Mouse (Mus musculus) midbrain, embryonic 16.5 days (tissue): Measurements from ENCODE around the gene Gm13277. TPM values are rescaled to one million over a fixed set of nuclear protein-coding genes. Genes with fewer than 3 reads are reported as not detected.
A peak's percentile ranks its signal among the peaks of the same experiment; 100 is the strongest.
"Not testable (repeated sequence)": the region's sequence is repeated elsewhere in the genome, so short reads cannot be mapped to it uniquely, and the experiment has no call there.

Experiments
- ATAC-seq: fragments of 200-750 bp; cut with Nextera tagmentation; 2 replicates; pipeline ENCODE4 v1.8.0; 2017; ENCODE audit warnings: moderate TSS enrichment
- H3K27ac ChIP-seq: fragments of 300-500 bp; sonication (generic); 2 replicates; pipeline ENCODE4 v1.5.1; 2014; ENCODE audit warnings: mild to moderate bottlenecking, low read length, mixed read lengths
- H3K27me3 ChIP-seq: fragments of 300-500 bp; sonication (generic); 2 replicates; pipeline ENCODE4 v1.6.1; 2014; ENCODE audit warnings: low read depth, low read length, mixed read lengths; ENCODE audit not compliant: control insufficient read depth, insufficient read depth
- H3K36me3 ChIP-seq: fragments of 300-500 bp; sonication (generic); 2 replicates; pipeline ENCODE4 v1.6.1; 2014; ENCODE audit warnings: mild to moderate bottlenecking, low read length, moderate library complexity, mixed read lengths; ENCODE audit not compliant: control insufficient read depth, insufficient read depth
- H3K4me1 ChIP-seq: fragments of 300-500 bp; sonication (generic); 2 replicates; pipeline ENCODE4 v1.6.1; 2014; ENCODE audit warnings: mild to moderate bottlenecking, low read length, mixed read lengths; ENCODE audit not compliant: control insufficient read depth, insufficient read depth
- H3K4me2 ChIP-seq: fragments of 300-500 bp; sonication (generic); 2 replicates; pipeline ENCODE4 v1.6.1; 2014; ENCODE audit warnings: mild to moderate bottlenecking, low read length, mixed read lengths
- H3K4me3 ChIP-seq: fragments of 300-500 bp; sonication (generic); 2 replicates; pipeline ENCODE4 v1.5.1; 2014; ENCODE audit warnings: low read depth, mild to moderate bottlenecking, low read length, moderate library complexity, mixed read lengths
- H3K9ac ChIP-seq: fragments of 300-500 bp; sonication (generic); 2 replicates; pipeline ENCODE4 v1.6.1; 2014; ENCODE audit warnings: low read depth, low read length, mixed read lengths
- H3K9me3 ChIP-seq: fragments of 300-500 bp; sonication (generic); replicated peaks from 2 replicates; pipeline ENCODE4 v1.6.1; 2014; ENCODE audit warnings: mild to moderate bottlenecking, low read length, mixed read lengths; ENCODE audit not compliant: control insufficient read depth, poor library complexity, severe bottlenecking
- WGBS: fragments of 180-500 bp; shearing (Covaris S2); extraction: QIAGEN DNeasy Blood & Tissue Kit; methylation state at CpG from one replicate; pipeline ENCODE4 v1.1.7; 2014; 5-methylcytosine and 5-hydroxymethylcytosine counted together
- polyA plus RNA-seq: library from polyadenylated mRNA; unstranded; fragments of >200 nt; fragmentation: Nextera tagmentation; extraction: Ambion mirVana; gene quantifications from 2 replicates; pipeline ENCODE4 v1.2.1, GENCODE M21; 2015

The Gm13277 gene
- polyA plus RNA-seq = not detected in 2 replicates

GRCm38 (mm10) chr4:88788402-88788801, at the start of gene Gm13277:
Gene Gm13277 (plus strand): TSS chr4:88788632.
- not testable (repeated sequence) for H3K4me1 ChIP-seq, H3K9me3 ChIP-seq, H3K9ac ChIP-seq, H3K27me3 ChIP-seq, H3K27ac ChIP-seq, ATAC-seq, H3K36me3 ChIP-seq, H3K4me2 ChIP-seq, H3K4me3 ChIP-seq
- no CpG with 5 or more reads among the region's 28 CpGs for WGBS

GRCm38 (mm10) chr4:88739036-88739435, 49.4 kb upstream of the Gm13277 start:
- Histone ChIP-seq H3K27me3 (no peaks in the 10 kb centered on the region), H3K4me2 (no peak overlapping the region), H3K9ac (no peak overlapping the region), H3K27ac (no peak overlapping the region), H3K4me1 (no peaks in the 10 kb centered on the region), H3K36me3 (no peaks in the 10 kb centered on the region), H3K4me3 (no peak overlapping the region), H3K9me3 (no peaks in the 10 kb centered on the region)
- no peak for ATAC-seq
- 91% methylated on average over 6 of the region's 6 CpGs for WGBS

- ATAC-seq = no peak
- no peak overlapping the region for H3K4me2 ChIP-seq
- 94% methylated on average over 4 of the region's 4 CpGs for WGBS
- H3K9ac ChIP-seq = no peak overlapping the region
- H3K4me3 ChIP-seq = no peak overlapping the region
- H3K36me3 ChIP-seq = no peaks in the 10 kb centered on the region
- no peaks in the 10 kb centered on the region for H3K9me3 ChIP-seq
- H3K27me3 ChIP-seq = no peaks in the 10 kb centered on the region
- H3K27ac ChIP-seq = no peak overlapping the region
- no peaks in the 10 kb centered on the region for H3K4me1 ChIP-seq
Observed at GRCm38 (mm10) chr4:88741426-88741825, 47.0 kb upstream of the Gm13277 start.

- Histone ChIP-seq H3K4me1 (no peaks in the 10 kb centered on the region), H3K36me3 (no peaks in the 10 kb centered on the region), H3K4me3 (no peak overlapping the region), H3K9me3 (no peaks in the 10 kb centered on the region), H3K27me3 (no peaks in the 10 kb centered on the region), H3K9ac (no peak overlapping the region), H3K4me2 (no peak overlapping the region), H3K27ac (no peak overlapping the region)
- WGBS = 74% methylated on average over 7 of the region's 7 CpGs
- no peak for ATAC-seq
Observed at GRCm38 (mm10) chr4:88742771-88743371, 45.6 kb upstream of the Gm13277 start.

GRCm38 (mm10) chr4:88744207-88744606, 44.2 kb upstream of the Gm13277 start:
- Histone ChIP-seq H3K27ac (no peak overlapping the region), H3K4me2 (no peak overlapping the region), H3K9ac (no peak overlapping the region), H3K4me1 (no peaks in the 10 kb centered on the region), H3K36me3 (no peaks in the 10 kb centered on the region), H3K27me3 (no peaks in the 10 kb centered on the region), H3K4me3 (no peak overlapping the region), H3K9me3 (no peaks in the 10 kb centered on the region)
- 78% methylated on average over 3 of the region's 3 CpGs for whole genome bisulfite sequencing
- no peak for ATAC-seq

- Histone ChIP-seq H3K4me3 (no peak overlapping the region), H3K27ac (no peak overlapping the region), H3K9ac (no peak overlapping the region), H3K4me1 (no peaks in the 10 kb centered on the region), H3K27me3 (no peaks in the 10 kb centered on the region), H3K36me3 (no peaks in the 10 kb centered on the region), H3K9me3 (no peaks in the 10 kb centered on the region), H3K4me2 (no peak overlapping the region)
- 65% methylated on average over 6 of the region's 6 CpGs for WGBS
- ATAC-seq = no peak
Observed at GRCm38 (mm10) chr4:88749926-88750325, 38.5 kb upstream of the Gm13277 start.

GRCm38 (mm10) chr4:88754818-88755340, 33.6 kb upstream of the Gm13277 start, which contains the start of gene Gm13271:
Gene Gm13271 (plus strand): TSS chr4:88754868.
- H3K4me2 ChIP-seq, H3K9ac ChIP-seq, H3K36me3 ChIP-seq, ATAC-seq, H3K4me3 ChIP-seq, H3K9me3 ChIP-seq, H3K4me1 ChIP-seq, H3K27ac ChIP-seq, H3K27me3 ChIP-seq: not testable (repeated sequence)
- 77% methylated on average over 13 of the region's 15 CpGs for WGBS

GRCm38 (mm10) chr4:88756581-88757513, 31.6 kb upstream of the Gm13277 start:
- H3K4me3 ChIP-seq = peak overlapping the region; percentile 41
- peak overlapping the region; percentile 55; the same call in 1 of the 2 replicates for H3K27ac ChIP-seq
- not testable (repeated sequence) for H3K4me1 ChIP-seq, H3K36me3 ChIP-seq, ATAC-seq, H3K27me3 ChIP-seq, H3K9me3 ChIP-seq
- peak overlapping the region; percentile 74 for H3K4me2 ChIP-seq
- peak overlapping the region; percentile 45; the same call in 1 of the 2 replicates for H3K9ac ChIP-seq
- WGBS = 11% methylated on average over 28 of the region's 31 CpGs

GRCm38 (mm10) chr4:88757628-88758031, 30.8 kb upstream of the Gm13277 start:
- peak; percentile 100 for ATAC-seq
- H3K4me1 ChIP-seq, H3K9me3 ChIP-seq, H3K27me3 ChIP-seq, H3K36me3 ChIP-seq: not testable (repeated sequence)
- peak overlapping the region; percentile 55; the same call in 1 of the 2 replicates for H3K27ac ChIP-seq
- peak overlapping the region; percentile 45; the same call in 1 of the 2 replicates for H3K9ac ChIP-seq
- H3K4me3 ChIP-seq = peak overlapping the region; percentile 41
- 0% methylated on average over 21 of the region's 21 CpGs for WGBS
- peak overlapping the region; percentile 74 for H3K4me2 ChIP-seq
